Mouse (Mus musculus) granulocyte monocyte progenitor cell, adult 5-6 weeks (primary cell): ENCODE measurements around the gene Hcfc2. TPM values are rescaled to one million over a fixed set of nuclear protein-coding genes. Genes with fewer than 3 reads are reported as not detected.

Experiments
- ATAC-seq: replicated peaks from 2 replicates; pipeline ENCODE4 v1.8.0; 2016; ENCODE audit warnings: mild to moderate bottlenecking, moderate TSS enrichment, inconsistent platforms; ENCODE audit not compliant: poor library complexity, severe bottlenecking
- total RNA-seq, 2 experiments: library from RNA; stranded (forward) in 1 of 2; stranded (reverse) in 1 of 2; fragments of 200-712, 200-1000 nt in 1 of 2; fragments of >200 nt in 1 of 2; fragmentation: Nextera tagmentation in 1 of 2; gene quantifications; 2 replicates each; pipeline ENCODE4 v1.2.3; 2014 to 2017

The Hcfc2 gene
- total RNA-seq, 2 experiments from 2014 or later = 19.6 to 31.5 TPM

GRCm38 (mm10) chr10:82699296-82699941 is 3.5 kb downstream of the Hcfc2 start:
- peak; percentile 47 for ATAC-seq

GRCm38 (mm10) chr10:82741354-82741753 is 45.4 kb downstream of the Hcfc2 start:
- no peak for ATAC-seq

- no peak for ATAC-seq
Measured at GRCm38 (mm10) chr10:82741876-82742275, 45.9 kb downstream of the Hcfc2 start.

- 0 out of 2 replicates have a peak, but pooled peaks have one; percentile 20 for ATAC-seq
Measured at GRCm38 (mm10) chr10:82742578-82742977, 46.6 kb downstream of the Hcfc2 start.

- no peak for ATAC-seq
Measured at GRCm38 (mm10) chr10:82744296-82744695, 48.3 kb downstream of the Hcfc2 start.

- no peak for ATAC-seq
Measured at GRCm38 (mm10) chr10:82745301-82745700, 49.3 kb downstream of the Hcfc2 start.

GRCm38 (mm10) chr10:82746988-82747850 is 51.3 kb downstream of the Hcfc2 start:
- no peak for ATAC-seq

- no peak for ATAC-seq
Measured at GRCm38 (mm10) chr10:82750778-82751177, 54.8 kb downstream of the Hcfc2 start.

GRCm38 (mm10) chr10:82752921-82753320 is 57.0 kb downstream of the Hcfc2 start:
- no peak for ATAC-seq

GRCm38 (mm10) chr10:82754642-82755041 is 58.7 kb downstream of the Hcfc2 start:
- no peak for ATAC-seq

- no peak for ATAC-seq
Measured at GRCm38 (mm10) chr10:82755213-82755890, 59.4 kb downstream of the Hcfc2 start.

- ATAC-seq = no peak
Measured at GRCm38 (mm10) chr10:82756466-82756865, 60.5 kb downstream of the Hcfc2 start.

GRCm38 (mm10) chr10:82757341-82757740 is 61.4 kb downstream of the Hcfc2 start:
- ATAC-seq = no peak

GRCm38 (mm10) chr10:82758368-82758767 is 62.4 kb downstream of the Hcfc2 start:
- no peak for ATAC-seq

GRCm38 (mm10) chr10:82758878-82759277 is 62.9 kb downstream of the Hcfc2 start:
- ATAC-seq = peak; percentile 43

- peak; percentile 27 for ATAC-seq
Measured at GRCm38 (mm10) chr10:82759706-82760105, 63.7 kb downstream of the Hcfc2 start.

- no peak for ATAC-seq
Measured at GRCm38 (mm10) chr10:82761037-82761811, 65.3 kb downstream of the Hcfc2 start.

- no peak for ATAC-seq
Measured at GRCm38 (mm10) chr10:82762756-82763681, 67.1 kb downstream of the Hcfc2 start.
